Mouse (Mus musculus): ENCODE measurements around the gene Fto.

- TF ChIP-seq CTCF (IDR thresholded peaks at IDR 0.05; ENCODE audit: low read depth, low read length) = no peak
- no peak for TF ChIP-seq GATA1 (IDR thresholded peaks at IDR 0.05; ENCODE audit: borderline replicate concordance, low read length)
Measured at GRCm38 (mm10) chr8:91615781-91616683, 302.7 kb downstream of the Fto start.

Measured in G1E (cell line).